Mouse (Mus musculus): ENCODE results near the gene Cpsf6. TPM values are rescaled to one million over a fixed set of nuclear protein-coding genes. Genes with fewer than 3 reads are reported as not detected.

Gene Cpsf6
- polyA plus RNA-seq, 1 experiment, result 99.0 TPM

- TF ChIP-seq POLR2A (IDR thresholded peaks at IDR 0.05; ENCODE audit: low read depth, low read length), result no peak
- no peak for TF ChIP-seq CTCF (IDR thresholded peaks at IDR 0.05; ENCODE audit: borderline replicate concordance, insufficient read depth, low read length)
Observed at GRCm38 (mm10) chr10:117386981-117387380, 7.2 kb upstream of the Cpsf6 start.

GRCm38 (mm10) chr10:117386261-117386660 lies 6.4 kb upstream of the Cpsf6 start:
- Histone ChIP-seq H3K4me3 (ENCODE audit: insufficient read depth, low read length) (no peak overlapping the region), H3K4me1 (ENCODE audit: control insufficient read depth, insufficient read depth, low read length) (no peaks in the 10 kb centered on the region), H3K27ac (ENCODE audit: insufficient read depth, low read length) (no peak overlapping the region)
- TF ChIP-seq CTCF (IDR thresholded peaks at IDR 0.05; ENCODE audit: borderline replicate concordance, insufficient read depth, low read length), result no peak
- TF ChIP-seq POLR2A (IDR thresholded peaks at IDR 0.05; ENCODE audit: low read depth, low read length), result no peak

More at GRCm38 (mm10) chr10:117386981-117387380, 7.2 kb upstream of the Cpsf6 start:
- no peak overlapping the region for H3K4me3 ChIP-seq (ENCODE audit: insufficient read depth, low read length)
- no peaks in the 10 kb centered on the region for H3K4me1 ChIP-seq (ENCODE audit: control insufficient read depth, insufficient read depth, low read length)
- H3K27ac ChIP-seq (ENCODE audit: insufficient read depth, low read length), result no peak overlapping the region

DNA sequence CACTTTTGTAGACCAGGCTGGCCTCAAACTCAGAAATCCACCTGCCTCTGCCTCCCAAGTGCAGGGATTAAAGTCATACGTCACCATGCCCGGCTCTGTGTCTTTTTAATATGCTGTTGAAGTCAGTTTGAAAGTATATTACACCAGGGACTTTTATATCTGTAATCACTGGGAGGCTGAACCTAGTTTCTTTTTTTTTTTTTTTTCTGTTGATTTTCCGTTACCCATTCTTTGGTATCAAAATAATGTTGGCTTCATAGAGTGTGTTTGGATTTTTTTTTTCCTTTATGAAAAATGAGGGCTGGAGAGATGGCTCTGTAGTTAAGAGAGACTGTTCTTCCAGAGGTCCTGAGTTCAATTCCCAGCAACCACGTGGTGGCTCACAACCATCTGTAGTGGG lies 5.6 kb upstream of the Cpsf6 start:
- TF ChIP-seq CTCF (IDR thresholded peaks at IDR 0.05; ENCODE audit: borderline replicate concordance, insufficient read depth, low read length), result no peak
- no peak for TF ChIP-seq POLR2A (IDR thresholded peaks at IDR 0.05; ENCODE audit: low read depth, low read length)
- H3K27ac ChIP-seq (ENCODE audit: insufficient read depth, low read length), result no peak overlapping the region
- H3K4me1 ChIP-seq (ENCODE audit: control insufficient read depth, insufficient read depth, low read length), result no peaks in the 10 kb centered on the region
- no peak overlapping the region for H3K4me3 ChIP-seq (ENCODE audit: insufficient read depth, low read length)

DNA sequence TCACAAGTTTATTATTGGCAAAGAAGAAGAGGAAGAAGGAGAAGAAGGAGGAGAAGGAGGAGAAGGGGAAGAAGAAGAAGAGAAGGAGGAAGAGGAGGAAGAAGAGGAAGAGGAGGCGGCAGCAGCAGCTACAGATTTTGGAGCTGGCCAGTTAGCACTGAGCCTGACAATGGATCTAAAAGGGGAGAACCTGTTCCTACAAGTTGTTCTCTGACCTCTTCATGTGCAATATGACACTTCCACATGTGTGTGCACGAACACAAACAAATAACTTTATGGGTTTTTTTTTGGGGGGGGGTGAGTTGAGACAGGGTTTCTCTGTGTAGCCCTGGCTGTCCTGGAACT lies 5.2 kb upstream of the Cpsf6 start:
- TF ChIP-seq CTCF (IDR thresholded peaks at IDR 0.05; ENCODE audit: borderline replicate concordance, insufficient read depth, low read length) (no peak), POLR2A (IDR thresholded peaks at IDR 0.05; ENCODE audit: low read depth, low read length) (no peak)
- no peaks in the 10 kb centered on the region for H3K4me1 ChIP-seq (ENCODE audit: control insufficient read depth, insufficient read depth, low read length)
- no peak overlapping the region for H3K4me3 ChIP-seq (ENCODE audit: insufficient read depth, low read length)
- H3K27ac ChIP-seq (ENCODE audit: insufficient read depth, low read length), result no peak overlapping the region

- Histone ChIP-seq H3K4me1 (ENCODE audit: control insufficient read depth, insufficient read depth, low read length) (no peaks in the 10 kb centered on the region), H3K4me3 (ENCODE audit: insufficient read depth, low read length) (no peak overlapping the region), H3K27ac (ENCODE audit: insufficient read depth, low read length) (no peak overlapping the region)
- TF ChIP-seq POLR2A (IDR thresholded peaks at IDR 0.05; ENCODE audit: low read depth, low read length), result no peak
- TF ChIP-seq CTCF (IDR thresholded peaks at IDR 0.05; ENCODE audit: borderline replicate concordance, insufficient read depth, low read length), result no peak
Observed at GRCm38 (mm10) chr10:117384386-117385085, 4.7 kb upstream of the Cpsf6 start.

- no peak overlapping the region for H3K4me3 ChIP-seq (ENCODE audit: insufficient read depth, low read length)
Observed at GRCm38 (mm10) chr10:117383941-117384340, 4.1 kb upstream of the Cpsf6 start.

DNA sequence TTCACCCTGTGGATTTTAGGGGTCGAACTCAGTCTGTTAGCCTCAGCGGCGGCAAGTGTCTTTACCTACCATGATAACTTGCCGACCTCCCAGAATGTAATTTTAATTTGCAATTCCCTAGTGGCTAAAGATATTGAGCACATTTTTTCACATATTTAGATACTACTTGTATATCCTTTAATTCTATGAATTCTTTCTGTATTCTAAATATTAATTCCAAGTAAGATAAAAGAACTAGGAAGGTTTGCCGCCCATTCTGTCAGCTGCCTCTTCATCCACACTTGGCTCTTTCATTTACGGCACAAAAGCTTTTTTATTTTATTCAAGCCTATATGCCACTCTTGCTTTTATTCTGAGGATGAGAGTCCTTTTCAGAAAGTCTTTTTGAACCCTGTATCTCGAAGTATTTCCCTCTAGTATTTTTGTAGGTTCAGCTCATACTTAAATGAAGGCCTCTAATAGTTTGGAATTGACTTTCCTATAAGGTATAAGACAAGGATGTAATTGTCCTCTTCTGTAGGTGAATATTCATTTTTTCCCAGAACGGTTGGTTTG lies 3.3 kb upstream of the Cpsf6 start:
- Histone ChIP-seq H3K27ac (ENCODE audit: insufficient read depth, low read length) (no peak overlapping the region), H3K4me1 (ENCODE audit: control insufficient read depth, insufficient read depth, low read length) (no peaks in the 10 kb centered on the region), H3K4me3 (ENCODE audit: insufficient read depth, low read length) (no peak overlapping the region)
- TF ChIP-seq CTCF (IDR thresholded peaks at IDR 0.05; ENCODE audit: borderline replicate concordance, insufficient read depth, low read length) (no peak), POLR2A (IDR thresholded peaks at IDR 0.05; ENCODE audit: low read depth, low read length) (no peak)

More at GRCm38 (mm10) chr10:117383941-117384340, 4.1 kb upstream of the Cpsf6 start:
- Histone ChIP-seq H3K27ac (ENCODE audit: insufficient read depth, low read length) (no peak overlapping the region), H3K4me1 (ENCODE audit: control insufficient read depth, insufficient read depth, low read length) (no peaks in the 10 kb centered on the region)
- TF ChIP-seq CTCF (IDR thresholded peaks at IDR 0.05; ENCODE audit: borderline replicate concordance, insufficient read depth, low read length) (no peak), POLR2A (IDR thresholded peaks at IDR 0.05; ENCODE audit: low read depth, low read length) (no peak)

DNA sequence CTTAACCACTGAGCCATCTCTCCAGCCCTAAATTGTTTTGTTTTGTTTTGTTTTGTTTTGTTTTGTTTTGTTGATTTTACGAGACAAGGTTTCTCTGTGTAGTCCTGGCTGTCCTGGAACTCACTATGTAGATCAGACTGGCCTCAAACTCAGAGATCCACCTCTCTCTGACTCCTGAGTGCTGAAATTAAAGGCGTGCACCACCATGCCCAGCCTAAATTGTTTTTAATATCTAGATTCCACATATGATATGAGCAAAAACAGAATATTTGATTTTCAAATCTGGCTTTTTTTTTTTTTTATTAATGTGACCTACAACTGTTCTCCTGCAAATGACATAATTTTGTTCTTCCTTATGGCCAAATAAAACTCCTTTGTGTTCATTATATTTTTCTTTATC lies 2.3 kb upstream of the Cpsf6 start:
- Histone ChIP-seq H3K4me1 (ENCODE audit: control insufficient read depth, insufficient read depth, low read length) (peaks cover 2% of the 10 kb centered on the region; the same call in 1 of the 2 replicates), H3K27ac (ENCODE audit: insufficient read depth, low read length) (no peak overlapping the region), H3K4me3 (ENCODE audit: insufficient read depth, low read length) (no peak overlapping the region)
- TF ChIP-seq POLR2A (IDR thresholded peaks at IDR 0.05; ENCODE audit: low read depth, low read length) (no peak), CTCF (IDR thresholded peaks at IDR 0.05; ENCODE audit: borderline replicate concordance, insufficient read depth, low read length) (no peak)

- Histone ChIP-seq H3K27ac (ENCODE audit: insufficient read depth, low read length) (no peak overlapping the region), H3K4me3 (ENCODE audit: insufficient read depth, low read length) (no peak overlapping the region), H3K4me1 (ENCODE audit: control insufficient read depth, insufficient read depth, low read length) (peaks cover 2% of the 10 kb centered on the region; the same call in 1 of the 2 replicates)
- TF ChIP-seq CTCF (IDR thresholded peaks at IDR 0.05; ENCODE audit: borderline replicate concordance, insufficient read depth, low read length) (no peak), POLR2A (IDR thresholded peaks at IDR 0.05; ENCODE audit: low read depth, low read length) (no peak)
Observed at GRCm38 (mm10) chr10:117380721-117381570, 1.1 kb upstream of the Cpsf6 start.
